Mouse (Mus musculus) forebrain, embryonic 12.5 days (tissue): Measurements from ENCODE around the gene Nfatc2. TPM values are rescaled to one million over a fixed set of nuclear protein-coding genes. Genes with fewer than 3 reads are reported as not detected.

Experiments
- ATAC-seq: fragments of 200-750 bp; cut with Nextera tagmentation; 2 replicates; pipeline ENCODE4 v1.8.0; 2017; ENCODE audit warnings: moderate TSS enrichment; ENCODE audit not compliant: low FRiP score
- H3K27ac ChIP-seq: fragments of 300-500 bp; sonication (generic); 2 replicates; pipeline ENCODE4 v1.5.1; 2016; ENCODE audit warnings: mild to moderate bottlenecking
- H3K27me3 ChIP-seq: fragments of 300-500 bp; sonication (generic); 2 replicates; pipeline ENCODE4 v1.6.1; 2016; ENCODE audit warnings: mild to moderate bottlenecking
- H3K36me3 ChIP-seq: fragments of 300-500 bp; sonication (generic); replicated peaks from 2 replicates; pipeline ENCODE4 v1.6.1; 2016; ENCODE audit warnings: mild to moderate bottlenecking
- H3K4me1 ChIP-seq: fragments of 300-500 bp; sonication (generic); 2 replicates; pipeline ENCODE4 v1.6.1; 2016
- H3K4me2 ChIP-seq: fragments of 300-500 bp; sonication (generic); 2 replicates; pipeline ENCODE4 v1.6.1; 2016; ENCODE audit warnings: mild to moderate bottlenecking, moderate library complexity
- H3K4me3 ChIP-seq: fragments of 300-500 bp; sonication (generic); replicated peaks from 2 replicates; pipeline ENCODE4 v1.5.1; 2016; ENCODE audit warnings: mild to moderate bottlenecking
- H3K9ac ChIP-seq: fragments of 300-500 bp; sonication (generic); 2 replicates; pipeline ENCODE4 v1.6.1; 2016; ENCODE audit warnings: mild to moderate bottlenecking
- H3K9me3 ChIP-seq: fragments of 300-500 bp; sonication (generic); 2 replicates; pipeline ENCODE4 v1.6.1; 2016
- WGBS: fragments of 180-500 bp; shearing (Covaris S2); methylation state at CpG from one replicate; pipeline ENCODE4 v1.1.7; 2016; 5-methylcytosine and 5-hydroxymethylcytosine counted together
- polyA plus RNA-seq: library from polyadenylated mRNA; unstranded; fragments of >200 nt; fragmentation: Nextera tagmentation; extraction: Ambion mirVana; gene quantifications from 2 replicates; pipeline ENCODE4 v1.2.1, GENCODE M21; 2016

Nfatc2 gene
- 0.78 and 1.2 TPM in 2 replicates for polyA plus RNA-seq

DNA sequence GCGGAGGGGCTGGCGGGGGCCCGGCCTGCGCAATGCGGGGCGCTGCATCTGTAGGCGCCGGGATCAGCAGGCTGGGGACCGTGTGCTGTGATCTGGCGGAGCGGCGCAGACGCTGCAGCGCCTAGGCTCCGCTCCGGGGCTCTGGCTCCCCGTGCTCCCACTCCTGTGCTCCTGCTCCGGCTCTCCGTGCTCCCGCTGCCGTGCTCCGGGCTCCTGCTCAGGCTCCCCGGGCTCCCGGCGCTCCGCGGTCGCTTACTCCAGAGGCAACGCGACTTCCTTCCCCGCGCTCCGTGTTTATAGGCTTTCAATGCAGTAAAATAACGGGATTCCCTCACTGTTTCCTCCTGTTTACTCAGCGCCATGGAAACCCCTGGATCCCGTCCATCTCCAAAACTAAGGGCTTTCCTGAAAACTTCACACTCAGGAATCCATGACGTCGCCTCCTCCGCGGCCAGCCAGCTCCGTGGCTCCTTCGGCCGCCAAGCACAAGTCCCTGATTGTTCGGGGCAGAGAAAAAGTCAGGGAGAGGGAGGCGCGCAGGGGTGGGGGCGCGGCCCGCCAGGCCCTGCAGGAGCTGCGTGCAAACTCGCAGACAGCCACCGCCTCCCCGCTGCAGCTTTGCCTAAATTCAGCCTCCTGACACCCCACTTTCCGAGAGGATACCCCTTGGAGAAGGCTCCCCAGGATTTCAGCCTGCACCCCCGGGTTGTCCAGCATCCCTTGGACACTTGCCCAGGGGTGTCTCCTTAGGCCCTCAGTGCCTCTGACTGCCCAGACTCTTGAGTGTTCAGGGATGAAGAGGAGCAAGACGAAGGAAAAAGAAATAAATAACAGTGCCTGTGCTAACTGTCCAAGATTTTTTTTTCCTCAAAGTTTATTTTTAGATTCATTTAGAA, at the start of gene Nfatc2:
Gene Nfatc2 (minus strand): TSS at position 167 of the 896 bp plus-strand sequence.
- Histone ChIP-seq H3K9ac (peak within 1 kb of the TSS; percentile 66), H3K27me3 (peaks cover 66% of the 10 kb centered on the region), H3K27ac (0 out of 2 replicates have a peak within 1 kb of the TSS, but pooled peaks have one; percentile 15), H3K4me3 (peak within 1 kb of the TSS; percentile 52), H3K4me2 (peak within 1 kb of the TSS; percentile 89), H3K36me3 (no peaks in the 10 kb centered on the region), H3K9me3 (no peaks in the 10 kb centered on the region), H3K4me1 (peaks cover 29% of the 10 kb centered on the region)
- WGBS, result 1% methylated on average over 50 of the region's 56 CpGs
- peak; percentile 84 for ATAC-seq

DNA sequence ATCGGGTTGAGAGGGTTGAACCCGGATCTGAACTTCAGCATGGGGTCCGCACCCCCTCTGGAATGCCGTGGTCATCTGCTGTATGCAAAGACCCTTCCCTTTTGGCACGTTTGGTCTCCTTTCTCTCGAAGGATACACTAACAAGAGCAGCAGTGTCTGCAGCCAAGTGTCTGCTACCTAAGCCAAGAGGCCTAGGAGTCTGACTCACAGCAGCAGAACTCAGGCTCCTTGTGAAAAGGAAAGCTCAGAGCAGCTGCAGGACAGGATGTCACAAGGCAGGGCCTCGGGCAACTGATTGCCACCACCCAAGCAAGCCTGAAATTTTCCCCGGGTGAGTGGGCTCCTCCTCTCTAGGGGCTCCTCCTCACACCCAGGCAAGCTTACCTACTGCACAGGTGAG, 46.7 kb upstream of the Nfatc2 start:
- Histone ChIP-seq H3K9me3 (no peaks in the 10 kb centered on the region), H3K4me1 (peaks cover 13% of the 10 kb centered on the region), H3K4me3 (no peak overlapping the region), H3K27ac (no peak overlapping the region), H3K9ac (no peak overlapping the region), H3K36me3 (peaks cover 41% of the 10 kb centered on the region), H3K27me3 (0 out of 2 replicates have a peak, but pooled peaks cover 4% of the 10 kb centered on the region), H3K4me2 (no peak overlapping the region)
- ATAC-seq, result no peak
- whole genome bisulfite sequencing, result 83% methylated on average over 8 of the region's 8 CpGs

DNA sequence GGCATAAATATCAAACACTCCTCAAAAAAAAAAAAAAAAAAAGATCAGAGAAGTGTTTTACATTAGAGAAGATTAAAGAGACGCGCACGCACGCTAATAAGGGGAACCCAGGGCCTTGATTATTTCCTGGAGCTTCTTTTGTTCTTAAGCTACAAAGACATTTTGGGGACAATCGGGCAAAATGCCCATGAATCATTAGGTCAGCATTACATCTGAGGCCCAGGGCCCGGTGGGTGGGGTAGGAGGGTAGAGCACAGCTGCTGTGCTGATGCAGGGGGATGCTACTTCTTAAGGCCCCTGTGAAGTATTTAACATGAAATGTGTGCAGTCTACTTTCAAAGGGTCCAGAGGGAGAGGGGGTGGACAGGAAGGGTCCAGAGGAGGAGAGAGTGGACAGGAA, 43.4 kb upstream of the Nfatc2 start:
- peaks cover 37% of the 10 kb centered on the region for H3K36me3 ChIP-seq
- H3K9me3 ChIP-seq, result no peaks in the 10 kb centered on the region
- no peak overlapping the region for H3K27ac ChIP-seq
- peaks cover 26% of the 10 kb centered on the region for H3K4me1 ChIP-seq
- no peak overlapping the region for H3K9ac ChIP-seq
- H3K27me3 ChIP-seq, result peaks cover 6% of the 10 kb centered on the region; the same call in 1 of the 2 replicates
- ATAC-seq, result no peak
- H3K4me3 ChIP-seq, result no peak overlapping the region
- WGBS, result 20% methylated on average over 6 of the region's 6 CpGs
- no peak overlapping the region for H3K4me2 ChIP-seq

DNA sequence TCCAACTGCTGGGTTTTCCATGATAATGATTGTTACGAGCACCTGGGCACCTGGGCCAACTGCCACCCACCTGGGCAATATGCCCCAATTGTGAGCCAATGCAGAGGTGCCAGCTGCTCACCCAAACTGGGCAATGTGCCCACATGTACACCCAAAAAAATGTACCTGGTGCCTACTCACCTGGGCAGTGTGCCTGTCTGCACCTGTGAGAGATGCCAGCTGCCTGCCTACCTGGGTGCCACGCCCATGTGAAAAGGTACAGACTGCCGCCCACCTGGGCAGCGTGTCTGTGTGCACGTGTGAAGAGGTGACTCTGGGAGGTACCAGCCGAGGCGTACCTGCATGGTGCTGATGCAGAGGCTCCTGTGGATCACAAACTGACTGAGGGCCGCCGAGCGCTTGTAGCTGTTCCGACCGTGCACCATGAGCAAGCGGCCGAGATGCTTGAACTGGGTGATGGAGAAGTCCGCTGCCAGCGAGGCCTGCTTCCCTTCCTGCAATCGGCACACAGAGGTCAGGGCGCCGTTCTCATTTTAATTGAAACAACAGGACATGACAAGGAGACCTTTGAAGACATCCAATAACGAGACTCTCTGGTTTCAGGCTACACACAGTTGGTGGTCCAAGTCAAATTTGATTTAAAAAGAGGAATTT, 42.2 kb upstream of the Nfatc2 start:
- Histone ChIP-seq H3K9me3 (no peaks in the 10 kb centered on the region), H3K36me3 (peaks cover 36% of the 10 kb centered on the region), H3K4me2 (no peak overlapping the region), H3K9ac (no peak overlapping the region), H3K4me1 (peaks cover 26% of the 10 kb centered on the region), H3K27me3 (peaks cover 9% of the 10 kb centered on the region; the same call in 1 of the 2 replicates), H3K4me3 (no peak overlapping the region), H3K27ac (no peak overlapping the region)
- ATAC-seq, result no peak
- WGBS, result 74% methylated on average over 20 of the region's 20 CpGs

DNA sequence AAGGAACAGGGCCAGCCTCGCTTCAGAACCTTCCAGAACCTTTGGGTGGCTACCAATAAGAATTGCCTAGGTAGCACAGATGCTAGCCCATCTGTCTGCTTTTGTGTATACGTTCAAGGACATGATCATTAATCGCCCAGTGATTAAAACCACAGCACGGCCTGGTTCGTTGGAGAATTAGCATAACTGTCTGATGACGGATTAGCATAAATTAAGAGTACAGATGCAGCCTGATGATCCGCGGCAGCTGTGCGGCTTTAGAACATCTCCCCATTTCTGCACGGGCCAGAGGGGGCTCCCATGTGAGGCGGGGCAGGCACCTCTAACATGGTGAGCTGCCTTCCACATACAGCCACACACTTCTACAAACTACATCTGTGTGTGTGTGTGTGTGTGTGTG, 40.7 kb upstream of the Nfatc2 start:
- H3K27me3 ChIP-seq, result peaks cover 9% of the 10 kb centered on the region; the same call in 1 of the 2 replicates
- WGBS, result 37% methylated on average over 11 of the region's 11 CpGs
- H3K9ac ChIP-seq, result no peak overlapping the region
- peaks cover 26% of the 10 kb centered on the region for H3K4me1 ChIP-seq
- H3K27ac ChIP-seq, result peak overlapping the region; percentile 83
- peak; percentile 68 for ATAC-seq
- H3K9me3 ChIP-seq, result no peaks in the 10 kb centered on the region
- no peak overlapping the region for H3K4me2 ChIP-seq
- H3K4me3 ChIP-seq, result no peak overlapping the region
- peaks cover 29% of the 10 kb centered on the region for H3K36me3 ChIP-seq

DNA sequence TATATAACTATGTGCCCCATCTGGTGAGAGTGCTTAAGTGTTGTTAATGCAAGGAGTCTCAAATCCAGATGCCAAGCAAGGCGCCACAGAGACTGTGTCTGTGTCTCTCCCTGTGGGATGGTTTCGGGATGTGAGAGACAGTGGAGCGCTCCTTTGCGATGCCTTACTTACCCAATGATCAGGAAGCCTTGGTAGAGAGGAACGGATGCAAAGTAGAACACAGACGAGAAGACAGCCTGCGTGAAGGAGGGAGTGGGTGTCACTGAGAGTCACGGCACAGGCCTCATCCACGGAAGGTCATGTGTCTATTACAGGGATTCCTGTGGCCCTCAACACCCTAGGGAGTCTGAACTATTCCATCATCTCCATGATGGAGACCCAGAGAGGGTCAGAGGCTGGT, 39.0 kb upstream of the Nfatc2 start:
- Histone ChIP-seq H3K9ac (no peak overlapping the region), H3K4me3 (no peak overlapping the region), H3K36me3 (peaks cover 27% of the 10 kb centered on the region), H3K4me2 (no peak overlapping the region), H3K27ac (no peak overlapping the region), H3K27me3 (peaks cover 9% of the 10 kb centered on the region; the same call in 1 of the 2 replicates), H3K9me3 (no peaks in the 10 kb centered on the region), H3K4me1 (peaks cover 22% of the 10 kb centered on the region)
- no peak for ATAC-seq
- WGBS, result 95% methylated on average over 9 of the region's 9 CpGs

DNA sequence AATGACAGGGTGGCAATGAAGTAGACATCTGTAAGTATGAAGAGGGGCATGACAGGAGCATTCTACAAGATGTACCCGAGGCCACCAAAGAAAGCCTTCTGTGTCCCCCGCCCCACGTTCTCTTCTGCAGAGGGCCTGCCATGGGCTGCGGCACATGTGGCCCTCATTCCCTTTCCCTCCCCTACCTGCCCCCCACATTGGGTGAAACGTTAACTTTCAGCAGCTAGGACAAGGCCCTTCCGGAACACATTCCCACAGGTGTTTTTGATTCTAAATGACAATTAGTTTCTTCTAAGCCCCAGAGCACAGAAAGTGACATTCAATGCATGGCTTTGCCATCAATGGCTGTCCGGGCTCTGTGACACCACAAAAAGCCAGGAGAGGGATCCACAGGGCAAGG, 33.4 kb upstream of the Nfatc2 start:
- no peak overlapping the region for H3K9ac ChIP-seq
- WGBS, result 91% methylated on average over 7 of the region's 7 CpGs
- H3K27me3 ChIP-seq, result peaks cover 8% of the 10 kb centered on the region; the same call in 1 of the 2 replicates
- no peak overlapping the region for H3K4me3 ChIP-seq
- no peaks in the 10 kb centered on the region for H3K4me1 ChIP-seq
- H3K9me3 ChIP-seq, result no peaks in the 10 kb centered on the region
- H3K4me2 ChIP-seq, result no peak overlapping the region
- H3K27ac ChIP-seq, result no peak overlapping the region
- no peak for ATAC-seq
- H3K36me3 ChIP-seq, result peaks cover 20% of the 10 kb centered on the region

DNA sequence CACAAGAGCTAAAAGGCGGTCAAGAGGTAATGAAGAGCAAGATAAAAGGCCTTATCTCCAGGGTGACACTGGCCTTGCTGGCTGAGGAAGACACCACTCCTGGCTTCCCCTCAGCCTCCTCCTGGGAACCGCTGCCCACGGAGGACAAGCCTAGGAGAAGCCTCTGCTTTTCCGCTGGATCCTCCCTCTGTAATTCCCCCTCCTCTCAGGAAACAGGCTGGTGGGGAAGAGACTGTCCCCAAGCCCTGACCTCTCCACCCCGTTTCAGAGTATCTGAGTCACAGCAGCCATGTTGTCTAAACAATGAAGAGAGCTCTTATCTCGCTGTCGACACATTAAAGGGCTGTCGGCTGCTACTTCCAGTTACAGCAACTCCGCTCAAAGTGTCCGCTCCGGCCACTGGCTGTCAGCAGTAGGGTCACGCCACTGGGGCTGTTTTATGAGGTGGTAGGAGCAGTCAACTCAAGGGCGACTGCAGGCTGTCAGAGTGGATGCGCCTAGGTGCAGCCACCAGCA, 31.9 kb upstream of the Nfatc2 start:
- Histone ChIP-seq H3K4me1 (no peaks in the 10 kb centered on the region), H3K4me3 (no peak overlapping the region), H3K9ac (no peak overlapping the region), H3K9me3 (no peaks in the 10 kb centered on the region), H3K27me3 (peaks cover 4% of the 10 kb centered on the region; the same call in 1 of the 2 replicates), H3K4me2 (no peak overlapping the region), H3K36me3 (peaks cover 11% of the 10 kb centered on the region), H3K27ac (no peak overlapping the region)
- 69% methylated on average over 14 of the region's 14 CpGs for WGBS
- no peak for ATAC-seq

DNA sequence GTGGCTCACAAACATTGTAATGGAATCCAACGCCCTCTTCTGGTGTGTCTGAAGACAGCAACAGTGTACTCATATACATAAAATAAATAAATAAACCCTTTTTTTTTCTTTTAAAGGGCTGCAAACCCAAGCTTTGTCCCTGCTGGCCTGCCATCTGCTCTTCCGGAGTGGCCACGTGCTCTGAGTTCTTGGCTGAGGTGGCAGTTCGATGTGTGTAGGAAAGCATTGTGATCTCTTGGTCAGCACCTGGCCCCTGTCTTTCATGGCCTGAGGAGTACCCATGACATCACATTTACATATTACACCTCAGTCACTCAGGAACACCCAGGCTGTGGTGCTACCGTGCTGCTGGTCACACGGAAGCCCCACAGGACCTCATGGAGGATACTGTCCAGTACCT, 31.1 kb upstream of the Nfatc2 start:
- Histone ChIP-seq H3K27me3 (peaks cover 4% of the 10 kb centered on the region; the same call in 1 of the 2 replicates), H3K27ac (no peak overlapping the region), H3K36me3 (peaks cover 10% of the 10 kb centered on the region), H3K4me2 (no peak overlapping the region), H3K9me3 (no peaks in the 10 kb centered on the region), H3K9ac (no peak overlapping the region), H3K4me1 (peaks cover 5% of the 10 kb centered on the region; the same call in 1 of the 2 replicates), H3K4me3 (no peak overlapping the region)
- WGBS, result 89% methylated on average over 6 of the region's 6 CpGs
- no peak for ATAC-seq

DNA sequence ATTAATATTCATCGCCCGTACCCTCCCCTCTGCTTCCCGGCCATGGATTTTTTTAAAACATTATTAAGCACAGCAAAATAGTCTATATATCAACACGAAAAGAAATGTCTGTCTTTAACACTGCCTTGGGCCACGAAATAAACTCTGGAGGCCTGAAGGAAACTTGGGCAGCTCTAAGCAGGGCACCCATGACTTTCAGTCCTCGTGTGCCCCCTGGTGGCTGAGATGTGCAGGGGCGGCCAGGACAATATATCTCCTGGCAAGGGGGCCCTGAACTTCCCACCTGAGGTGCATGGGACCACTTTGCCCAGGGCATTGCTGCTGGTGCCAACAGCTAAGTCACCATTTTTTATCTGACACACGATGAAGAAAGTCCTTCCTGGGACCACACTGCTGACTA, 27.3 kb upstream of the Nfatc2 start:
- ATAC-seq, result peak; percentile 67
- no peak overlapping the region for H3K9ac ChIP-seq
- H3K4me3 ChIP-seq, result no peak overlapping the region
- no peaks in the 10 kb centered on the region for H3K27me3 ChIP-seq
- 30% methylated on average over 8 of the region's 8 CpGs for WGBS
- peaks cover 6% of the 10 kb centered on the region; the same call in 1 of the 2 replicates for H3K9me3 ChIP-seq
- H3K36me3 ChIP-seq, result 0 out of 2 replicates have a peak, but pooled peaks cover 4% of the 10 kb centered on the region
- no peak overlapping the region for H3K27ac ChIP-seq
- peaks cover 24% of the 10 kb centered on the region for H3K4me1 ChIP-seq
- H3K4me2 ChIP-seq, result no peak overlapping the region

DNA sequence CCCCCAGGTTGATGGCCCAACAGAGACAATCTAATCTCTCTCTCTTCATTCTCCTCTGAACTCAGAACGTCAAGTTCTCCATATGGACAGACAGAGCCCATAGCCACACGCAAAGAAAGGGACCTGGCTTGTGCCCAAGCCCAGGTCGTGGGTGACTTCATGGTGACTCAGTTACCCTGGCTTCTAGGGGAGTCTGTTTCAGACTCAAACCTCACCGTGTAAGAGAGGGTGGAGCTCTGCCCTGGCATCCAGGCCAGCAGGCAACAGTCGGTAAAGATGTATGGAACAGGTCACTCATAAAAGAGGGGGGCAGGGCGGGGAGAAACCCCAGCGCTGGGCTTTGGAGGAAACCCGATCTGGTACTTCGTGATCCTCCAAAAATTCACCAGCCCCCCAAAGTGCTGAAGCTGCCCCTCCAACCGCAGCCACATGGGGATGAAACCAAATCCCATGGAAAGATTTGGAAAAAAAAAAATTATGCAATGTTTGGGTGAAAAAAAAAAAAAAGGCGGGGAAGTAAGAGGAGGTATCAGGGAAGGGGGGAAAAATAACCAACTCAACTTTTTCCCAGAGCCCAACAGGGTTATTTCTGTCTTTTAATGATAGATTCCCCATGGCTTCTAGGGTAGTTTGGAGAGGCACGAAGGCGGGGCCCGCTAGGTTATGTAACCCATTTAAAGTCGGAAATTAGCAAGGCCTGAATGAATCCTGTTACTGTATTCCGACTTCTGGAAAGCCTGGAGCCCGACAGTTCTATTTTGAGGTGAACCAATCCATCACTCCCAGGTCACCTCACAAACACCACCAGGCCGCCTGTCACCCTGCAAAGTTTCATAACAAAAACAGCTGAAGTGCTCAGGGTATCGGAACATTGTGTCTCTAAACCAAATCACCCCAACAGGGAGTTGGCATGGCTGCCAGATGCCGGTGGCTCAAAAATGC, 26.6 kb upstream of the Nfatc2 start:
- H3K9ac ChIP-seq, result no peak overlapping the region
- ATAC-seq, result 0 out of 2 replicates have a peak, but pooled peaks have one; percentile 10
- H3K27me3 ChIP-seq, result no peaks in the 10 kb centered on the region
- no peaks in the 10 kb centered on the region for H3K36me3 ChIP-seq
- H3K4me2 ChIP-seq, result no peak overlapping the region
- peaks cover 24% of the 10 kb centered on the region for H3K4me1 ChIP-seq
- 71% methylated on average over 20 of the region's 20 CpGs for WGBS
- no peak overlapping the region for H3K27ac ChIP-seq
- H3K9me3 ChIP-seq, result peaks cover 6% of the 10 kb centered on the region; the same call in 1 of the 2 replicates
- no peak overlapping the region for H3K4me3 ChIP-seq
